Mouse (Mus musculus): ENCODE measurements around the gene Dnajc6. TPM values are rescaled to one million over a fixed set of nuclear protein-coding genes. Genes with fewer than 3 reads are reported as not detected.

Dnajc6 gene
- polyA plus RNA-seq, 1 experiment = 0.07 TPM

- Histone ChIP-seq H3K79me2 (ENCODE audit: control insufficient read depth, insufficient read depth) (no peaks in the 10 kb centered on the region), H3K36me3 (ENCODE audit: control insufficient read depth, insufficient read depth) (no peaks in the 10 kb centered on the region), H3K4me2 (ENCODE audit: low read depth) (no peak overlapping the region), H3K4me3 (no peak overlapping the region), H3K27me3 (ENCODE audit: control insufficient read depth, insufficient read depth, insufficient read length) (peaks cover 4% of the 10 kb centered on the region), H3ac (ENCODE audit: control insufficient read depth, insufficient read length) (no peak overlapping the region)
- no peak for TF ChIP-seq USF1 (IDR thresholded peaks at IDR 0.05; ENCODE audit: low read depth)
These were observed 144.2 kb downstream of the Dnajc6 start for GRCm38 (mm10) chr4:101640631-101641030.

GRCm38 (mm10) chr4:101642708-101643107, 146.3 kb downstream of the Dnajc6 start:
- H3K4me3 ChIP-seq = no peak overlapping the region
- TF ChIP-seq POLR2AphosphoS2 (IDR thresholded peaks at IDR 0.05; ENCODE audit: insufficient read length, low read depth) (no peak), TCF12 (IDR thresholded peaks at IDR 0.05; ENCODE audit: insufficient read depth, poor library complexity, severe bottlenecking) (no peak), POLR2A (IDR thresholded peaks at IDR 0.05; ENCODE audit: insufficient read length, low read depth) (no peak), MAX (IDR thresholded peaks at IDR 0.05; ENCODE audit: low read depth) (no peak), MYOD1 (IDR thresholded peaks at IDR 0.05; ENCODE audit: control insufficient read depth in 1 of 3, insufficient read length in 2 of 3, low read depth in 2 of 3) (no peak), MYOG (IDR thresholded peaks at IDR 0.05; ENCODE audit: control insufficient read depth in 1 of 3, insufficient read depth in 1 of 3, insufficient read length in 2 of 3, low read depth in 2 of 3) (no peak), REST (IDR thresholded peaks at IDR 0.05; ENCODE audit: insufficient read depth, insufficient read length) (no peak), CEBPB (IDR thresholded peaks at IDR 0.05; ENCODE audit: insufficient read depth, poor library complexity, severe bottlenecking) (no peak)
- H3K27me3 ChIP-seq (ENCODE audit: control insufficient read depth, insufficient read depth, insufficient read length) = no peaks in the 10 kb centered on the region
- no peaks in the 10 kb centered on the region for H3K36me3 ChIP-seq (ENCODE audit: control insufficient read depth, insufficient read depth)
- H3K4me2 ChIP-seq (ENCODE audit: low read depth) = peak overlapping the region; percentile 15
- H3ac ChIP-seq (ENCODE audit: control insufficient read depth, insufficient read length) = no peak overlapping the region
- H3K79me2 ChIP-seq (ENCODE audit: control insufficient read depth, insufficient read depth) = no peaks in the 10 kb centered on the region

GRCm38 (mm10) chr4:101643216-101643615, 146.8 kb downstream of the Dnajc6 start:
- Histone ChIP-seq H3K79me2 (ENCODE audit: control insufficient read depth, insufficient read depth) (peaks cover 3% of the 10 kb centered on the region), H3ac (ENCODE audit: control insufficient read depth, insufficient read length) (no peak overlapping the region), H3K4me3 (no peak overlapping the region), H3K4me2 (ENCODE audit: low read depth) (peak overlapping the region; percentile 15), H3K27me3 (ENCODE audit: control insufficient read depth, insufficient read depth, insufficient read length) (no peaks in the 10 kb centered on the region), H3K36me3 (ENCODE audit: control insufficient read depth, insufficient read depth) (no peaks in the 10 kb centered on the region)
- no peak for TF ChIP-seq TCF3 (IDR thresholded peaks at IDR 0.05; ENCODE audit: insufficient read length, low read depth)
- no peak for TF ChIP-seq USF1 (IDR thresholded peaks at IDR 0.05; ENCODE audit: low read depth)
- no peak for TF ChIP-seq CEBPB (IDR thresholded peaks at IDR 0.05; ENCODE audit: insufficient read depth, poor library complexity, severe bottlenecking)
- no peak for TF ChIP-seq E2F4 (IDR thresholded peaks at IDR 0.05; ENCODE audit: insufficient read depth)
- no peak for TF ChIP-seq SRF (IDR thresholded peaks at IDR 0.05; ENCODE audit: control insufficient read depth, insufficient read length, low read depth)
- no peak for TF ChIP-seq MYOG (IDR thresholded peaks at IDR 0.05; ENCODE audit: control insufficient read depth in 1 of 3, insufficient read depth in 1 of 3, insufficient read length in 2 of 3, low read depth in 2 of 3)
- TF ChIP-seq MYOD1 (IDR thresholded peaks at IDR 0.05; ENCODE audit: control insufficient read depth in 1 of 3, insufficient read length in 2 of 3, low read depth in 2 of 3) = no peak
- TF ChIP-seq POLR2A (IDR thresholded peaks at IDR 0.05; ENCODE audit: insufficient read length, low read depth) = no peak
- TF ChIP-seq TCF12 (IDR thresholded peaks at IDR 0.05; ENCODE audit: insufficient read depth, poor library complexity, severe bottlenecking) = no peak
- no peak for TF ChIP-seq REST (IDR thresholded peaks at IDR 0.05; ENCODE audit: insufficient read depth, insufficient read length)
- no peak for TF ChIP-seq POLR2AphosphoS2 (IDR thresholded peaks at IDR 0.05; ENCODE audit: insufficient read length, low read depth)
- no peak for TF ChIP-seq MAX (IDR thresholded peaks at IDR 0.05; ENCODE audit: low read depth)

GRCm38 (mm10) chr4:101646857-101647195, 150.4 kb downstream of the Dnajc6 start:
- no peak for TF ChIP-seq MYOD1 (IDR thresholded peaks at IDR 0.05; ENCODE audit: control insufficient read depth in 1 of 3, insufficient read length in 2 of 3, low read depth in 2 of 3)
- TF ChIP-seq POLR2AphosphoS2 (IDR thresholded peaks at IDR 0.05; ENCODE audit: insufficient read length, low read depth) = peak; percentile 23
- TF ChIP-seq SRF (IDR thresholded peaks at IDR 0.05; ENCODE audit: control insufficient read depth, insufficient read length, low read depth) = no peak
- no peaks in the 10 kb centered on the region for H3K27me3 ChIP-seq (ENCODE audit: control insufficient read depth, insufficient read depth, insufficient read length)
- no peaks in the 10 kb centered on the region for H3K36me3 ChIP-seq (ENCODE audit: control insufficient read depth, insufficient read depth)
- peaks cover 26% of the 10 kb centered on the region for H3K79me2 ChIP-seq (ENCODE audit: control insufficient read depth, insufficient read depth)
- peak overlapping the region; percentile 86 for H3K4me2 ChIP-seq (ENCODE audit: low read depth)
- peak overlapping the region; percentile 52 for H3K4me3 ChIP-seq
- H3ac ChIP-seq (ENCODE audit: control insufficient read depth, insufficient read length) = no peak overlapping the region

- Histone ChIP-seq H3K36me3 (ENCODE audit: control insufficient read depth, insufficient read depth) (no peaks in the 10 kb centered on the region), H3ac (ENCODE audit: control insufficient read depth, insufficient read length) (peak within 1 kb of the TSS; percentile 41), H3K79me2 (ENCODE audit: control insufficient read depth, insufficient read depth) (peaks cover 26% of the 10 kb centered on the region), H3K27me3 (ENCODE audit: control insufficient read depth, insufficient read depth, insufficient read length) (no peaks in the 10 kb centered on the region), H3K4me3 (peak within 1 kb of the TSS; percentile 52), H3K4me2 (ENCODE audit: low read depth) (peak within 1 kb of the TSS; percentile 86)
- TF ChIP-seq TCF3 (IDR thresholded peaks at IDR 0.05; ENCODE audit: insufficient read length, low read depth) (no peak), POLR2AphosphoS2 (IDR thresholded peaks at IDR 0.05; ENCODE audit: insufficient read length, low read depth) (peak; percentile 73), TCF12 (IDR thresholded peaks at IDR 0.05; ENCODE audit: insufficient read depth, poor library complexity, severe bottlenecking) (no peak), MAX (IDR thresholded peaks at IDR 0.05; ENCODE audit: low read depth) (no peak), MYOG (IDR thresholded peaks at IDR 0.05; ENCODE audit: control insufficient read depth in 1 of 3, insufficient read depth in 1 of 3, insufficient read length in 2 of 3, low read depth in 2 of 3) (no peak), CEBPB (IDR thresholded peaks at IDR 0.05; ENCODE audit: insufficient read depth, poor library complexity, severe bottlenecking) (no peak), MYOD1 (IDR thresholded peaks at IDR 0.05; ENCODE audit: control insufficient read depth in 1 of 3, insufficient read length in 2 of 3, low read depth in 2 of 3) (no peak), E2F4 (IDR thresholded peaks at IDR 0.05; ENCODE audit: insufficient read depth) (peak; percentile 63), USF1 (IDR thresholded peaks at IDR 0.05; ENCODE audit: low read depth) (no peak), SRF (IDR thresholded peaks at IDR 0.05; ENCODE audit: control insufficient read depth, insufficient read length, low read depth) (peak; percentile 4), REST (IDR thresholded peaks at IDR 0.05; ENCODE audit: insufficient read depth, insufficient read length) (no peak), POLR2A (IDR thresholded peaks at IDR 0.05; ENCODE audit: insufficient read length, low read depth) (peak; percentile 72)
These were observed 150.9 kb downstream of the Dnajc6 start, which contains the start of gene Leprot for GRCm38 (mm10) chr4:101647196-101647905. Gene Leprot (plus strand): TSS chr4:101647718.

Data from myocyte (in vitro differentiated cells).